Mouse (Mus musculus): ENCODE measurements around the gene Rgl2. TPM values are rescaled to one million over a fixed set of nuclear protein-coding genes. Genes with fewer than 3 reads are reported as not detected.

Rgl2 gene
- polyA plus RNA-seq, 1 experiment from 2014 or later: 7.1 TPM

DNA sequence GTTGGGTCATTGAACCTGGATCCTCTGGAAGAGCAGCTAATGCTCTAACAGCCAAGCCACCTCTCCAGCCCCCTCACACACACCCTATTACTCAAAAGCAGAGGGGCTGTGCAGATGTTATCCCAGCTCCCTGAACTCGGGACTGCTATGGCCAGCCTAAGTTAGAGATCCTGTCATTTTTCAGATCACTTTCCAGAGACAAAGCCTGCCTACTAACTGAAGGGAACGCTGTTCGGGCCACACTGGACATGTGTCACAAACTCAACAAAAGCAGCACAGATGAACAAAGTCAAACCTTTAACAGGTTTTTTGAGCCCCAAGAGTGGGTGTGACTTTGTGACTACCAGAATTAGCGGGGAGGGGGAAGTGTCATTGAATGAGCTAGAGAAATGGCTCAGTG lies 23.5 kb downstream of the Rgl2 start:
- Histone ChIP-seq H3K27me3 (no peaks in the 10 kb centered on the region), H3K4me2 (peak overlapping the region; percentile 96), H3K9ac (peak overlapping the region; percentile 97), H3K36me3 (peaks cover 63% of the 10 kb centered on the region), H3K4me1 (replicated peaks) (peaks cover 85% of the 10 kb centered on the region), H3K9me3 (replicated peaks) (no peaks in the 10 kb centered on the region), H3K27ac (peak overlapping the region; percentile 92), H3K4me3 (replicated peaks) (peak overlapping the region; percentile 97)
- WGBS (ENCODE audit: insufficient replicate concordance): 60% methylated on average over 4 of the region's 4 CpGs
- no peak for ATAC-seq (ENCODE audit: low read depth)
- DNase-seq: no peak

- peaks cover 63% of the 10 kb centered on the region for H3K36me3 ChIP-seq
- DNase-seq (no peak), ATAC-seq (ENCODE audit: low read depth) (no peak)
- H3K27ac ChIP-seq: peak overlapping the region; percentile 92
- 53% methylated on average over 3 of the region's 3 CpGs for WGBS (ENCODE audit: insufficient replicate concordance)
- H3K27me3 ChIP-seq: no peaks in the 10 kb centered on the region
- H3K9me3 ChIP-seq (replicated peaks): no peaks in the 10 kb centered on the region
- peak overlapping the region; percentile 97 for H3K9ac ChIP-seq
- peak overlapping the region; percentile 97 for H3K4me3 ChIP-seq (replicated peaks)
- H3K4me2 ChIP-seq: peak overlapping the region; percentile 96
- H3K4me1 ChIP-seq (replicated peaks): peaks cover 82% of the 10 kb centered on the region
Observed at GRCm38 (mm10) chr17:33953310-33953709, 24.0 kb downstream of the Rgl2 start.

DNA sequence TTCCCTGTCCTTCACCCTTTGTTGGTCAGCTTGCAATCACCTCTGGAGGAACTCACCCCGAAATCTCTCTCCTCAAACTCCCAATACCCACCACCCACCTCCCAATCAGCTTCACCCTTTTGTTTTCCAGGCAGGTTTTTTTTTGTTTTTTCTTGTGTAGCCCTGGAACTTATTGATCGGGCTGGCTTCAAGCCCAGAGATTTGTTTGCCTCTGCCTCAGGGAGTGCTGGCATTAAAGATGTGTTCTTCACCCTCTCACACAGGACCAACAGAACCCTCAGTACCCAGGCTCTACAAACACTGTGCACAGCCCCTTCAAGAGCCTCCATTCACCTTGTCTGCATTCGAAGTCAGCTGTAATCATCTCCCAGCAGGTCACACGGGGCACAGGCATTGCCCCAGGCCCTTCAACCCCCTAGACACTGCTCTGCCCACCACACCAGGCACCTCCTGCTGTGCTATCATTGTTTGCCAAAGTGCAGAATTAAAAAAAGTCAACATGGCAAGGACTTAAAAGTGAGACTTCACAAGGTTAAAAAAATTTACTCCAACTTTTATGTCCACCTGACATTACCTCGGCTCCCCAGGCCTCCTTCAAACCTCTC lies 24.7 kb downstream of the Rgl2 start:
- peaks cover 74% of the 10 kb centered on the region for H3K4me1 ChIP-seq (replicated peaks)

GRCm38 (mm10) chr17:33954646-33955554 lies 25.6 kb downstream of the Rgl2 start:
- no peaks in the 10 kb centered on the region for H3K9me3 ChIP-seq (replicated peaks)
- H3K27ac ChIP-seq: peak overlapping the region; percentile 92
- H3K4me2 ChIP-seq: peak overlapping the region; percentile 96
- peaks cover 68% of the 10 kb centered on the region for H3K4me1 ChIP-seq (replicated peaks)
- H3K36me3 ChIP-seq: peaks cover 63% of the 10 kb centered on the region
- peak overlapping the region; percentile 97 for H3K9ac ChIP-seq
- H3K4me3 ChIP-seq (replicated peaks): peak overlapping the region; percentile 97
- no peak for DNase-seq
- no peaks in the 10 kb centered on the region for H3K27me3 ChIP-seq
- no peak for ATAC-seq (ENCODE audit: low read depth)
- WGBS (ENCODE audit: insufficient replicate concordance): under 1% methylated on average over 33 of the region's 33 CpGs

More for the DNA sequence above, 24.7 kb downstream of the Rgl2 start:
- H3K4me2 ChIP-seq: peak overlapping the region; percentile 96
- no peaks in the 10 kb centered on the region for H3K9me3 ChIP-seq (replicated peaks)
- peak overlapping the region; percentile 97 for H3K9ac ChIP-seq
- no peaks in the 10 kb centered on the region for H3K27me3 ChIP-seq
- H3K27ac ChIP-seq: peak overlapping the region; percentile 92
- H3K4me3 ChIP-seq (replicated peaks): peak overlapping the region; percentile 97
- peaks cover 63% of the 10 kb centered on the region for H3K36me3 ChIP-seq
- no peak for DNase-seq
- no peak for ATAC-seq (ENCODE audit: low read depth)
- 16% methylated on average over 5 of the region's 5 CpGs for WGBS (ENCODE audit: insufficient replicate concordance)

DNA sequence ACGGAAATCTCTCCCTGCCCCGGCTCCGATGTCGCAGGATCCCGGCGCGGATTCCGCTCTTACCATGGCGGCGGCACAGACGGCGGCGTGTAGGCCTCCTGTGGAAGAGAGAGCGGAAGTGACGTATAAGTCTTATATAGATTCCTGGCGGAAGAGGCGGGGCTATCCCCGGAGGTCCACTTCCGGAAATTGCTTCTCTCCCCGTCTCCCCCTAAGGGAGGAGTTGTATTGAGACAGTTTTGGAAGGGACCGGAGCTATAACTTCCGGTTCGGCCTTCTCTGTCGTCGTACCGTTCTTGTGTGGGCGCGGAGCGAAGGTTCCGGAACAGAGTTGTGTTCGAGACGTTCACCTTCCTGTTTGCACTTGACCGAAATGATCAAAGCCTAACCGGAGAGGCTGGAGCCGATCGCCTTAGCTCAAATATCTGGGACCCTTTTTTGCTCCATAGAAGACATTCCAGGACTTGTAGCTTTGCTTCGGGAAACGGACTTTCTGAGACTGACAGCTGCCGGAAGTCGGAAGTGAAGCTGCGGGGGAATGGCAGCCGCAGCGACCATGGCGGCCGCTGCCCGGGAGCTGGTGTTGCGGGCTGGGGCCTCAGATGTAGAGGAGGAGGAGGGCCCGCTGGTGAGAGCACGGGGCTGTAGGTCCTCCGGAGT lies 26.3 kb downstream of the Rgl2 start, which contains the start of the genes Vps52 and Rps18:
Vps52 (plus strand) TSS at position 258 of the 660 bp plus-strand sequence.
Rps18 (minus strand) TSS at position 447 of the 660 bp plus-strand sequence.
- under 1% methylated on average over 50 of the region's 50 CpGs for WGBS (ENCODE audit: insufficient replicate concordance)
- H3K27me3 ChIP-seq: no peaks in the 10 kb centered on the region
- H3K9ac ChIP-seq: peak within 1 kb of the TSS; percentile 97
- peak; percentile 95 for DNase-seq
- H3K36me3 ChIP-seq: peaks cover 63% of the 10 kb centered on the region
- ATAC-seq (ENCODE audit: low read depth): peak; percentile 80
- peak within 1 kb of the TSS; percentile 96 for H3K4me2 ChIP-seq
- peak within 1 kb of the TSS; percentile 92 for H3K27ac ChIP-seq
- peak within 1 kb of the TSS; percentile 97 for H3K4me3 ChIP-seq (replicated peaks)
- no peaks in the 10 kb centered on the region for H3K9me3 ChIP-seq (replicated peaks)
- H3K4me1 ChIP-seq (replicated peaks): peaks cover 60% of the 10 kb centered on the region

GRCm38 (mm10) chr17:33956336-33956735 lies 27.0 kb downstream of the Rgl2 start:
- 3% methylated on average over 10 of the region's 10 CpGs for WGBS (ENCODE audit: insufficient replicate concordance)
- H3K27me3 ChIP-seq: no peaks in the 10 kb centered on the region
- no peak for ATAC-seq (ENCODE audit: low read depth)
- no peak for DNase-seq
- peak overlapping the region; percentile 90 for H3K9ac ChIP-seq
- H3K27ac ChIP-seq: peak overlapping the region; percentile 92
- H3K9me3 ChIP-seq (replicated peaks): no peaks in the 10 kb centered on the region
- peaks cover 53% of the 10 kb centered on the region for H3K4me1 ChIP-seq (replicated peaks)
- H3K36me3 ChIP-seq: peaks cover 69% of the 10 kb centered on the region
- H3K4me3 ChIP-seq (replicated peaks): peak overlapping the region; percentile 97
- peak overlapping the region; percentile 86 for H3K4me2 ChIP-seq

DNA sequence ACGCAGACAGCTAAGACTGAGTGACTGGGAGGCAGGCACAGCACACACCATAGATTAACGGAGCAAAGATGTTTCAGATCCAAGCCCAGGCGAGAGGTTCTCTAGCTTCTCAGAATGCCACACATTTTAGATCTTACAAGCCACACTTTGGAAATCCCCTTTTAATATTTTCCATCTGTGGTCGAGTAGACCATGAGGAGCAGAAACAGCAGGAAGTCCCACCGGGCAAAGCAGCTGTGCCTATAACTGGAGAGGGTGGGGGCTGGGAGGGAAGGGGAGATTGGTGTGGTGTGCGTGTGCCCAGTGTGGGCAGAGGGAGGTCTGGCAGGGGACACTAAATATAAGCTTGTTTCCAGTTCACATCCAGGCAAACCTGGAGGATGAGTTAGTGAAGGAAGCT lies 28.1 kb downstream of the Rgl2 start:
- peak overlapping the region; percentile 86 for H3K4me2 ChIP-seq
- H3K27ac ChIP-seq: no peak overlapping the region
- H3K9me3 ChIP-seq (replicated peaks): no peaks in the 10 kb centered on the region
- H3K4me3 ChIP-seq (replicated peaks): 0 out of 2 replicates have a peak overlapping the region, but pooled peaks have one; percentile 2
- ATAC-seq (ENCODE audit: low read depth) (no peak), DNase-seq (no peak)
- no peaks in the 10 kb centered on the region for H3K27me3 ChIP-seq
- peaks cover 71% of the 10 kb centered on the region for H3K36me3 ChIP-seq
- no peak overlapping the region for H3K9ac ChIP-seq
- peaks cover 42% of the 10 kb centered on the region for H3K4me1 ChIP-seq (replicated peaks)
- 77% methylated on average over 6 of the region's 6 CpGs for WGBS (ENCODE audit: insufficient replicate concordance)

- Histone ChIP-seq H3K4me2 (no peak overlapping the region), H3K27me3 (no peaks in the 10 kb centered on the region), H3K36me3 (peaks cover 71% of the 10 kb centered on the region), H3K27ac (no peak overlapping the region), H3K9ac (no peak overlapping the region), H3K4me1 (replicated peaks) (peaks cover 32% of the 10 kb centered on the region), H3K9me3 (replicated peaks) (no peaks in the 10 kb centered on the region), H3K4me3 (replicated peaks) (no peak overlapping the region)
- 93% methylated on average over 11 of the region's 11 CpGs for WGBS (ENCODE audit: insufficient replicate concordance)
- ATAC-seq (ENCODE audit: low read depth): no peak
- DNase-seq: no peak
Observed at GRCm38 (mm10) chr17:33958451-33958850, 29.1 kb downstream of the Rgl2 start.

DNA sequence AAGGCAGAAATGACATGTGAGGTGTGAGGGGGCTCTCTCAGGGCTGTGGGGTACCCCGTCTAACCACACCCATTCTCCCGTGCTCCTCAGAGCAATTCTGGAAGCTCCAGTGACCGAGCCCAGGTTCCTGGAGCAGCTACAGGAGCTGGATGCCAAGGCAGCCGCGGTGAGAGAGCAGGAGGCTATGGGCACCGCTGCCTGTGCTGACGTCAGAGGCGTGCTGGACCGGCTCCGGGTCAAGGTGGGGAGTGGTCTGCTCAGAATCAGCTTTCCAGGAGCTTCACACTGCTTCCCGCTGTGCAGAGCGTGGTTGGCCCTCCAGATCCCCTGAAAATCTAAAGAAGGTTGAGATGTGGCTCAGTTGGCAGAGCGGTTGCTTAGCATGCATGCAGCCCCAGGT lies 29.8 kb downstream of the Rgl2 start:
- peaks cover 25% of the 10 kb centered on the region for H3K4me1 ChIP-seq (replicated peaks)
- no peaks in the 10 kb centered on the region for H3K27me3 ChIP-seq
- peaks cover 71% of the 10 kb centered on the region for H3K36me3 ChIP-seq
- DNase-seq (no peak), ATAC-seq (ENCODE audit: low read depth) (no peak)
- no peak overlapping the region for H3K4me3 ChIP-seq (replicated peaks)
- H3K9ac ChIP-seq: no peak overlapping the region
- no peak overlapping the region for H3K27ac ChIP-seq
- WGBS (ENCODE audit: insufficient replicate concordance): 90% methylated on average over 13 of the region's 13 CpGs
- no peaks in the 10 kb centered on the region for H3K9me3 ChIP-seq (replicated peaks)
- no peak overlapping the region for H3K4me2 ChIP-seq

DNA sequence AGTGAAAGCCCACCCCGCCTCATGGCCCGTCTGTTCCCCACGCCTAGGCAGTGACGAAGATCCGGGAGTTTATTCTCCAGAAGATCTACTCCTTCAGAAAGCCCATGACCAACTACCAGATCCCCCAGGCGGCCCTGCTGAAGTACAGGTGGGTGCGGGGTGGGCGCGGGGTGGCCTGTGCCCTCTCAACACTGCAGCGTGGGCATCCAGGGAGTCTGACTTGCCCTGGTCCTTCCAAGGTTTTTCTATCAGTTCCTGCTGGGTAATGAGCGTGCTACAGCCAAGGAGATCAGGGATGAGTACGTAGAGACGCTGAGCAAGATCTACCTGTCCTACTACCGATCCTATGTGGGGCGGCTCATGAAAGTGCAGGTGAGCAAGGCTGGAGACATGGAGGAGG lies 30.6 kb downstream of the Rgl2 start:
- peaks cover 18% of the 10 kb centered on the region for H3K4me1 ChIP-seq (replicated peaks)
- H3K9ac ChIP-seq: no peak overlapping the region
- no peak overlapping the region for H3K27ac ChIP-seq
- no peaks in the 10 kb centered on the region for H3K9me3 ChIP-seq (replicated peaks)
- WGBS (ENCODE audit: insufficient replicate concordance): 78% methylated on average over 15 of the region's 15 CpGs
- DNase-seq: no peak
- H3K27me3 ChIP-seq: no peaks in the 10 kb centered on the region
- no peak for ATAC-seq (ENCODE audit: low read depth)
- no peak overlapping the region for H3K4me3 ChIP-seq (replicated peaks)
- peaks cover 68% of the 10 kb centered on the region for H3K36me3 ChIP-seq
- H3K4me2 ChIP-seq: no peak overlapping the region

- H3K4me1 ChIP-seq (replicated peaks): peaks cover 2% of the 10 kb centered on the region; the same call in 1 of the 2 replicates
- no peaks in the 10 kb centered on the region for H3K9me3 ChIP-seq (replicated peaks)
- no peak for DNase-seq
- H3K9ac ChIP-seq: no peak overlapping the region
- peaks cover 84% of the 10 kb centered on the region for H3K36me3 ChIP-seq
- 78% methylated on average over 7 of the region's 7 CpGs for WGBS (ENCODE audit: insufficient replicate concordance)
- H3K4me2 ChIP-seq: no peak overlapping the region
- ATAC-seq (ENCODE audit: low read depth): no peak
- no peak overlapping the region for H3K4me3 ChIP-seq (replicated peaks)
- H3K27ac ChIP-seq: no peak overlapping the region
- H3K27me3 ChIP-seq: no peaks in the 10 kb centered on the region
Observed at GRCm38 (mm10) chr17:33962876-33963275, 33.5 kb downstream of the Rgl2 start.
